Mouse (Mus musculus) CH12.LX (cell line): ENCODE data around the gene B3gnt6. TPM values are rescaled to one million over a fixed set of nuclear protein-coding genes. Genes with fewer than 3 reads are reported as not detected.

Experiments used
- polyA plus RNA-seq: library from polyadenylated mRNA; unstranded; fragments of >175 nt; gene quantifications from 2 replicates; pipeline ENCODE4 v1.2.1, GENCODE M21; 2012; ENCODE audit warnings: low read depth; ENCODE audit not compliant: insufficient read length
- total RNA-seq, 2 experiments: library from RNA; depleted of rRNA; stranded (reverse); fragments of 300-350 nt in 1 of 2; fragments of >200 nt in 1 of 2; gene quantifications; 2 replicates each; pipeline ENCODE4 v1.2.3; 2012 to 2014

The B3gnt6 gene
- total and polyA plus RNA-seq, 3 experiments, result not detected

Other genes starting within 250 kb of the B3gnt6 start
- 11.3 and 13.2 TPM in 2 replicates for gene Myo7a, start 80.0 kb downstream of the B3gnt6 start, total RNA-seq (2012; rRNA removed)
- gene Myo7a, start 80.0 kb downstream of the B3gnt6 start, total RNA-seq (2014; rRNA removed), result 12.9 and 14.0 TPM in 2 replicates
- gene Myo7a, start 80.0 kb downstream of the B3gnt6 start, polyA plus RNA-seq, result 28.0 and 29.7 TPM in 2 replicates
- gene Omp, start 54.0 kb downstream of the B3gnt6 start, total RNA-seq (2012; rRNA removed), result 0.08 TPM in 1 of 2 replicates, not detected in the other
- gene Omp, start 54.0 kb downstream of the B3gnt6 start, total RNA-seq (2014; rRNA removed), result not detected in 2 replicates
- not detected in 2 replicates for gene Omp, start 54.0 kb downstream of the B3gnt6 start, polyA plus RNA-seq
- gene Capn5, start 21.2 kb downstream of the B3gnt6 start, total RNA-seq (2012; rRNA removed), result 0.29 and 0.55 TPM in 2 replicates
- gene Capn5, start 21.2 kb downstream of the B3gnt6 start, total RNA-seq (2014; rRNA removed), result 0.22 and 0.27 TPM in 2 replicates
- gene Capn5, start 21.2 kb downstream of the B3gnt6 start, polyA plus RNA-seq, result 0.26 and 0.52 TPM in 2 replicates
- 14.4 TPM in 2 replicates for gene Acer3, start 121.7 kb upstream of the B3gnt6 start, total RNA-seq (2012; rRNA removed)
- 16.6 and 16.8 TPM in 2 replicates for gene Acer3, start 121.7 kb upstream of the B3gnt6 start, total RNA-seq (2014; rRNA removed)
- gene Acer3, start 121.7 kb upstream of the B3gnt6 start, polyA plus RNA-seq, result 10.7 and 11.5 TPM in 2 replicates
- 2.1 and 3.9 TPM in 2 replicates for gene Tsku, start 161.8 kb upstream of the B3gnt6 start, total RNA-seq (2012; rRNA removed)
- gene Tsku, start 161.8 kb upstream of the B3gnt6 start, total RNA-seq (2014; rRNA removed), result 1.1 and 1.4 TPM in 2 replicates
- gene Tsku, start 161.8 kb upstream of the B3gnt6 start, polyA plus RNA-seq, result 3.0 and 3.9 TPM in 2 replicates
- not detected in 2 replicates for gene Gucy2d, start 240.9 kb upstream of the B3gnt6 start, total RNA-seq (2012; rRNA removed)
- gene Gucy2d, start 240.9 kb upstream of the B3gnt6 start, total RNA-seq (2014; rRNA removed), result not detected in 2 replicates
- not detected in 2 replicates for gene Gucy2d, start 240.9 kb upstream of the B3gnt6 start, polyA plus RNA-seq